Mouse (Mus musculus) hematopoietic stem cell, adult 5-6 weeks (primary cell): ENCODE measurements around the gene Man1a. TPM values are rescaled to one million over a fixed set of nuclear protein-coding genes. Genes with fewer than 3 reads are reported as not detected.

Experiments
- ATAC-seq, 2 experiments: fragments of 125-278 bp in 1 of 2; replicated peaks in 1 of 2; 2 replicates each; pipeline ENCODE4 v1.8.0; 2016 to 2017; ENCODE audit warnings: inconsistent platforms in 2 of 2, mild to moderate bottlenecking in 2 of 2, moderate number of reproducible peaks in 2 of 2, low read depth in 1 of 2, moderate TSS enrichment in 1 of 2; ENCODE audit not compliant: low FRiP score in 2 of 2, poor library complexity in 2 of 2, severe bottlenecking in 2 of 2, insufficient read depth in 1 of 2, low TSS enrichment in 1 of 2
- total RNA-seq: library from RNA; stranded (forward); fragments of 172-1452, 232-1000 nt; gene quantifications from 2 replicates; pipeline ENCODE4 v1.2.3, GENCODE M21; 2017

Man1a gene
- total RNA-seq, 1 experiment from 2014 or later: 101 TPM

GRCm38 (mm10) chr10:53888382-53889110, 187.9 kb downstream of the Man1a start:
- peak; percentile 96 to 98 for ATAC-seq

GRCm38 (mm10) chr10:53886475-53886874, 189.9 kb downstream of the Man1a start:
- no peak for ATAC-seq

- ATAC-seq: no peak
Measured at GRCm38 (mm10) chr10:53881310-53881709, 195.1 kb downstream of the Man1a start.

GRCm38 (mm10) chr10:53875896-53876295, 200.5 kb downstream of the Man1a start:
- peak in 1 of 2 experiments; percentile 25; a peak in 1 of 4 replicates for ATAC-seq

- no peak for ATAC-seq
Measured at GRCm38 (mm10) chr10:53874191-53874590, 202.2 kb downstream of the Man1a start.

- ATAC-seq: peak; percentile 74 to 86
Measured at GRCm38 (mm10) chr10:53863486-53864357, 212.7 kb downstream of the Man1a start.

GRCm38 (mm10) chr10:53859879-53860278, 216.5 kb downstream of the Man1a start:
- peak; percentile 62 to 90; a peak in 3 of 4 replicates for ATAC-seq

GRCm38 (mm10) chr10:53859224-53859623, 217.2 kb downstream of the Man1a start:
- ATAC-seq: no peak
